Mouse (Mus musculus) cerebellum, postnatal 14 days (tissue): ENCODE measurements around the gene Il27ra.
"Not testable (repeated sequence)": the region's sequence is repeated elsewhere in the genome, so short reads cannot be mapped to it uniquely, and the experiment has no call there.

ENCODE experiments used
- DNase-seq, 2 experiments: peaks; one replicate each; pipeline ENCODE4 v3.0.0; 2021; ENCODE audit warnings: mixed read lengths in 2 of 2

The Il27ra gene

DNA sequence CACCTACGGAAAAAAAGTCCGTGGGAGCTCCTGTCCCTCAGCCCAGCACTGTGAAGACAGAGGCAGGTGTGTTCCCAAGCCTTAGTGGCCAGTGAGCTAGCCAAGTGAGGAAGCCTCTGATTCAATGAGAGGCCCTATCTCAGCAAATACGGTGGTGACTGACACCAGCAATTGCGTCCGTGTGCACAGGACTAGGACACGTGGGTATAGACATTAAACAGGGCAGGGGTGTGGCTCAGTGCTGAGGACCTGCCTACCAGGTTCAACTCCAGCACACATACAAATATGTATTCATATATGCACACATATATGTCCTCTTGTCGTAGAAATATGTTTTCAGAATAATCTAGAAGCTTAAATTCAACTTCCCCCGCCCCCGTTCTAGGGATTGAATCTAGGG, 22.7 kb downstream of the Il27ra start:
- DNase-seq = no peak

DNA sequence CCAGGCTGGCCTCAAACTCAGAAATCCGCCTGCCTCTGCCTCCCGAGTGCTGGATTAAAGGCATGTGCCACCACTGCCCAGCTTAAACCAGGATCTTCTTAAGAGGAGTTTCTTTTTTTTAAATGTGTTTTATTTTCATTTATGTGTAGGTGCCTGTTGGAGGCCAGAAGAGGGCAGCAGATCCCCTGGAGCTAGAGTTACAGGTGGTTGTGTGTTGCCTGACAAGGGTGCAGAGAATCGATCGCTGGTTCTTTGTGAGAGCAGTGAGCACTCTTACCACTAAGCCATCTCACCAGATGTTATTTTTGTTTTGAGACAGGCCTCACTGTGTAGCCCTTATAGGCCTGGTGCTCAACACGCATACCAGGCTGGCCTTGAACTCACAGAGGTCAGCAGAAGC, 26.6 kb downstream of the Il27ra start:
- DNase-seq = no peak

DNA sequence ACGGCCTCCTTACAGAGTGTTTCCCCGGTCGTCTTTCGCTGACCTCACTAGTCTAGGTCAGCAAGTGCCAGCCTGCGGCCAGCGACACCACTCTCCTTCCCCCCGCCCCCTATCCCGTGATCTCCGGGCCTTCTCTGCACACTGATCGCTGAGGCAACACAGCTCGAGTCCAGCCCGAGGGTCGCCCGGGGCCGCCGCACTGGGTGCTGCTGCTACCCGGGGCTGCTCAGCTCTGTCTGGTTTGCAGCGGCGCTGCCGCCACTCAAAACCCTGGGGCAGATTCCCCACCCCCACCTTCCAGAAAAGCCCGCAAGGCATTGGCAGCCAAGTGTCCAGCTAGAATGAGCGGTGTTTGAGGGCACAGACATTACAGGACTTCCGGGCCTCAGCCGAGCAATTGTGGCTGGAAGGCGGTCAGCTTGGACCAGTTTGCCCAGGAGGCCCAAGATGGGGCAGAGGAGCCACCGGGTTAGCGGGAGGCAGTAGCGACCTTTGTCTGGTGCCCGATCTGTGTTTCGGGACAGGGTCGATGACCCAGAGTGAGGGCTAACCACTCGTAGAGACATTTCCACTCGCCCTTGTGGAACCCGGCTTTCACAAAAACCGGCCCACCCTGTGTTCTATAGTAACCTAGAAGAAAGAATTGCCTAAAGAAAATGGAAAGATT, 29.8 kb downstream of the Il27ra start:
- peak in 1 of 2 experiments; percentile 29 for DNase-seq

DNA sequence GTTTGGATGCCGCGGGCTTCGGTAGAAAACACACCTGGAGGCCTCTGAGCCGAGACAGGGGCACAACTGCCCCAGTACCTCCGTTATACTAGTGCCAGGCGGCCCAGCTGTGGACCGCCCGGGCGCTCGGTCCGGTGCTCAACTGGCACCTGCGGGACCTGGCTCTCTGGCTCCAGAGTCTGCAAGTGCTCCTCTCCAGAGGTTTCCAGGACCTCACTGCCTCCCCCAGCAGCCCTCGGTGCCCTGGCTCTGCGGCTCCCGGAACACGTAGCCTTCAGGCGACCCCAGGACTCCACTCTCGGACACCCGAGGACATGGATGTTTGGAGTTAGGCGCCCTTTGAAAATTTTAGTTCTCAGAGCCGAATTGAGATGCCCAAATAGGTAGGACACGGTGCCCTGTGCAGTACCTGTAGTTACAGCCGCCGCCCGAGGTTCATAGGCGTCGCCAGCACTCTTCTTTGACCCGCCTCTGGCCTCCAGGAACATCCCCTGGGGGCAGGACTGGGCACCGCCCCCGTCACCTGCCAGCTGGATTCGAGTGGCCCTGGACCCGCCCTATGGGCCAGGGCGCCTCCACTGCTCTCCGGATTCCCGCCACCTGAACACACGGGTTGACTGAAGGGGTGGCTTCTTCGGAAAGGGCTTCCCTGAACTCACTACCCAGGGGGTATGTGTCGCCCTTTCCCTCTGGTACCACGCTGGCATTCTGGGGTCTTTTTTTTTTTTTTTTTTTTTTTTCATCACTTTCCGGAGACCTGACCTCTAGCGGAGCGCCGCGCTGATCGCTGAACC, 30.5 kb downstream of the Il27ra start, which contains the start of gene 2210011C24Rik:
Gene 2210011C24Rik, minus strand, starts transcription at position 467 of the 794 bp plus-strand sequence.
- no peak for DNase-seq

DNA sequence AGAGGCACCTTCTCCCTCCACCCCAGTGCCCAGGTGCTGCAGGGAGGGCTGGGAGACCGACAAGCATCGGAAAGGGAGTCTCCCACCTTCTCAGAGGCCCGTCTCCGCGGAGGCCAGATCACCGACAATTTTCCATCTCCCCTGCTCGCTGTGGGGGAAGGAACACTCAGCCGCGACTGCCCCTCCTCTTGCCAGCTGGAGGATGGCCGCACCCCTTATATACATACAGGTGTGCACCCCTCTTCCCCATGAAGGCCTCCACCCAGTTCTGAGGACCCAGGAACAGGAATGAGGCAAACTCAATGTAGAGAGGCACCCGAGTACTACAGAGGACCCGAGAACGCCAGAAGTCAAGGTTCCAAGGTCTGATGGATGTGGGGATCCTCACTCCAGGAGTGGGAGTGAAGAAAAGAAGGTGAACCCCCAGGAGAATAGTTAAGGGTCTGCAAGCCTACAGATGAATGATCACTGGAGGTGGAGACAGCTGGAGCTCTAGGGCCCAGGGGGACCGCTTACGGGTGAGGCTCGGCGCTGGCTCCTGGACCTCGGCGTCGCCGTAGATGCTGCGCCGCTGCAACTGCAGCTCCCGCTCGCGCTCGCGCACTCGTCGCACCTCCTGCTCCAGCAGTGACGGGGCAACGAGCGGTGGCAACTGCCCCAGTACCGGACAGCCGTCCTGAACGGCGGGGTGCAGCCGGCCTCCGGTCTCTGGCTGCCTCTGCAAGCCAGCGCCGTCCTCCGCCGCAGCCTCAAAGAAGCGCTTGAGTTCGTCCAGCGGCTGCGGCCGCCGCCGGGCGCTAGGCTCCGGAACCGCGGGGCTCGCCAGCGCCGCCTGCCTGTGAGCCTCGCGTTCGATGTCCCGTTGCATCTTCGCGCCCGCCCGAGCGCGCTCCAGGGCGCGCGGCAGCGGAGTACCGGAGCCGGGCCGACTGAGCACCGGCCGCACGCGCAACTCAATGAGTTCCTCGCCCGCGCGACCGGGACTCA, 31.5 kb downstream of the Il27ra start:
- peak; percentile 81 to 82 for DNase-seq

DNA sequence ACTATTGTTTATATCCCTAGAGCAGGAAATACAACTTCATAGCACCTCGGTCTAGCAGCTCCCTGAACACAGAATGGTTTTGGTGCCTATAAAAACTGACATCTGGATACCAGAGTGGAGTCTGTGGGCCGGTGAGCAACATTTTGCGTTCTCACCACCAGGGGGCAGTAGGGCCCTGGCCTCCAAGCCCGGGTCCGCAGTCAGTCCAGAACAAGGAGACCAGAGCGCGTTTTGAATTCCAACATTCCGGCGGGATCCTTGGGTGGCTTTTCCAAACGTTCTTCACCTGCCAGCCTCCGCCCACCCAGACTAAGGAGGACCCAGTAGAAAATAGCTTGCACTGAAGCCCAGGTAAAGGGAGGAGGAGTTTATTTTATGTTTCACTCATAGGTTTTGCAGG, 32.5 kb downstream of the Il27ra start:
- DNase-seq = peak; percentile 92 to 94

DNA sequence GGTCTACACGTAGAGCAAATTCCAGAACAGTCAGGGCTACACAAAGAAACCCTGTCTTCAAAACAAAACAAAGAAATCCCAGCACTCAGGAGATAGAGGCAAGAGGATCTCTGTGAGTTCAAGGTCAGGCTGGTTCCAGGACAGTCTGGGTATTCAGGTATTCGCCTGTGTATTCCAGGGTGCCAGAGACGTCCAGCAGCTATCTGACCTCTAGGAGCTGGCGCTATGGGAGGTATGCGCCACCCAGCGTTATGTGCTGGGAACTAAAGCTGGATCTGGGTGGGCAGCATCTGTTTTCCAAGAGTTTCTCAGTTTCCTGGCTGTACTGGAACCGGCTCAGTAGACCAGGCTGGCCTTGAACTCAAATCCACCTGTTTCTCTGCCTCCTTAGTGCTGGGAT, 34.0 kb downstream of the Il27ra start:
- no peak for DNase-seq

DNA sequence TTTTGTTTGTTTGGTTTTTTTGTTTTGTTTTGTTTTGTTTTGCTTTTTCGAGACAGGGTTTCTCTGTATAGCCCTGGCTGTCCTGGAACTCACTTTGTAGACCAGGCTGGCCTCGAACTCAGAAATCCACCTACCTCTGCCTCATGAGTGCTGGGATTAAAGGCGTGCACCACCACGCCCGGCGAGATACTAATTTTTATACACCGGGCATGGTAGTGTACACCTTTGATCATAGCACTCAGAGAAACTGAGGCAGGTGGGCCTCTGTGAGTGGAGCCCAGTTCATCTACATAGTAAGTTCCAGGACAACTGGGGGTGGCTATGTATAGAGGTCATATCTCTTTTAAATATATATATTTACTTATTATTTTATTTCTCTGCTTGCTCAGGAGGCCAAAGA, 36.9 kb downstream of the Il27ra start:
- DNase-seq = not testable (repeated sequence)

DNA sequence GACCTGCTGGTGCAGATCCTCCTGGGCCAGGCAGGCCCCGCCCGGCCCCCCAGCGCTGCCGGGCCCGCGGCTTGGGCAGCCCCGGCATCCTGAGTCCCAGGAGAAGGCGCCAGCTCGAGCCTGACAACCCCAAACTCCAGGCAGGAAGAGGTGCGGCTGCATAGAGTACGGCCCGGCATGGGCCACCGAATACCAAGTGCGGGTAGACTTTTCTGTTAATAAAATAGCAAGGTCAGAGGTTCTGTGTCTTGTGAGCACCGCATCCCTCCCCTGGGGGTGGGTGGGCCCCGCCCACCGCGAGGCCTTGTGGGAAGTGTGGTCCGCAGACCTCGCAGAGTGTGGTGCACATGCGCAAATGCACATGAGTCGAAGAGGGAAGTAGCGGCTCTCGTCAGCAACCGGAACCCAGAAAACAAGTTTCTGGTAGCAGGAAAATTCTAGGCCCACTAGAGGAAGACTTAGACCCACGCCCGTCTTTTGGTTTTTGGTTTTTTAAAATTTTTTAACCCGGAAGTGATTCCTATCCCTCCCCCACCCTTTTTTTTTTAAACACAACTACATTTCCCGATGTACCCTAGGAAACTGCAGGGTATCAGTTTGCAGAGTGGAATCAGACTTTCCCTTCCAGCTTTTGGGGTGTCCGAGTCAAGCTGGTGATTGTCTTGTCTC, 37.7 kb downstream of the Il27ra start:
- peak; percentile 93 to 94 for DNase-seq

DNA sequence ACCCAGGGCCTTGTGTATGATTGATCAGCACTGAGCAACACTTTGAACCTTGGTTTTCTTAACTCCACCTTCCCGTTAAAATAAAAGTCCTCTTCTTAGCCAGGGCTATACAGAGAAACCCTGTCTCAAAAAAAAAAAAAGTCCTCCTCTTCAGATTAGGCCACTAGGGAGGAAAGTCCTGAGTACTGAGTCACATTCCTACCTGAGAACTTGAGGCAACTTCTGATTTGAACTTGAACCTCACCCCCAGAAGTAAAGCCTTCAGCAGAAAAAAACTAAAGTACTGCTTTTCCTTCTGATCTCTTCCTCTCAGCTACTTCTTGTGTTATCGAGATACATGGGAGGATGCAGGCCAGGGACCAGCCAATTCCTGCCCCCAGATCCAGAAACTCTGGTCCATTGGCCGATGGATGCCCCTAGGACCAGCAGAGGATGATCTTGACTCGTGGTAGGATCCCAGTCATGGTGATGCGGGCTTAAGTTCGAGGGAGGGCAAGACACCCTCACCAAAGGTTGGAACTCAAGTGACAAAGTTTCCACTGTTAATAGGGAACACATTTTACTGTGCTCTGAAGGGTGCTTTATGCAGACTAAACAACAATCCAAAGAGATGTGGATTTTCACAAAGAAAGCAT, 38.7 kb downstream of the Il27ra start:
- no peak for DNase-seq

DNA sequence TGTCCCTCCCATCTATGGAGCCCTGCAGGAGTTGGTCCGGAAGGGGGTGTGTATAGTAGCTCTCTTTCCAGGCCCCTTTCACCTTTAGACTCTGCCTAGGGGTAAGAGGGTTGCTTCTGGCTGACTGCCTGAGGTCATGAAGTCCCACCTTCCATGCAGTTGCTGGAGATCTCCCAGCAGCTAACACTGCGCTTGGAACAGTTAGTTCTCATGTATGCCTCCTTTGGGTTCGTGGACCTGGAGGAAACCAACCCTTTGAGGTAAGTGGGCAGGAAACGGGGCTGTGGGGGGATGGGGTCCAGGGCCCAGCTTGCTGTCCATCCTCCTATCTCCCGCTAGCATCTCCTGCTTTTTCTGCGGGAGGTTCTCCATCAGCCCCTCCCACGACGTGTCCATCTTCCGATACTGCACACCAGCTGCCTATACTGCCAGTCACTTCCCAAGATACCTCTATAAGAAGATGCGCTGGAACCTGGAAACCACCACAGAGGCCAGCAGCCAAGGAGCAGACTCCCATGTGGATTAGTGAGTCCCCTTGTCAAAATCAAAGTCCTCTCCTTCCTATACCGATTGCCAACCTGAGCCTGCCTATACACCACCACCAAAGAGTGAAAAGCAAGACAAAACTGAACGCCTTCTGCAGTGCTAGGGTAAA, 39.3 kb downstream of the Il27ra start:
- DNase-seq = peak in 1 of 2 experiments; percentile 37

DNA sequence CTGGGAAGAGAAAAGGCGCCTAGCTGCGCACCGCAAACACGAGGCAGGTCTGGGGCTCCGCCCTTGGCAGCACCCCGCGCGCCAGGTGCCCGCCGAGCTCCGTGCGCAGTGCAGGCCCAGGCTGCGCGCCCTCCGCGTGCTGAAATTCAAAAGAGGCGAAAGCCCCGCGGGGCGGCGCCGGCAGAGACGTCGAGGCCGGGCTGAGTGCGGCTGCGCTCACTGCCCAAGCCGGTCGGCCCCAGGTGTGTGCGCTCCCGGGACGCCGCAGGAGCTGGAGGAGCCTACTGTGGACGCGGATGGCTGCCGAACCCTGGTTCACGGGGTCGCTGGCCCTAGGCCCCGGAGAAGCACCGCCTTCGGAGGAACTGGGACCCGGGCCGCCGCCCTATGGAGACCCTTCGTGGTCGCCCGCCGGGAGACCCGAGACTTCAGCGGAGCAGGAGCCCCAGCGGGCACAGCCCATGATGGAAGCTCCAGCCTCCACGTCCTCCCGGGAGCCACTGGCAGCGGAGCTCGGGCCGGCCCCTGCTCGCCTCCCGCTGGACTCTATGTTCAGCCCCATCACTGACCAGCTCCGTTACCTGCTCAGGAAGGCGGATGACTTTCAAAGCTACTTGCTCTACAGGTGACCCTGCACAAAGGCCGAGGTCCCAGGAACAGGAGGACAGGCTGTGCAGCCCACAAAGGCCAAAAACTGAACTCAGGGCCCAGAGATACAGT, 40.9 kb downstream of the Il27ra start, which contains the start of gene 1700067K01Rik:
Gene 1700067K01Rik, plus strand, starts transcription at position 222 of the 720 bp plus-strand sequence.
- no peak for DNase-seq

DNA sequence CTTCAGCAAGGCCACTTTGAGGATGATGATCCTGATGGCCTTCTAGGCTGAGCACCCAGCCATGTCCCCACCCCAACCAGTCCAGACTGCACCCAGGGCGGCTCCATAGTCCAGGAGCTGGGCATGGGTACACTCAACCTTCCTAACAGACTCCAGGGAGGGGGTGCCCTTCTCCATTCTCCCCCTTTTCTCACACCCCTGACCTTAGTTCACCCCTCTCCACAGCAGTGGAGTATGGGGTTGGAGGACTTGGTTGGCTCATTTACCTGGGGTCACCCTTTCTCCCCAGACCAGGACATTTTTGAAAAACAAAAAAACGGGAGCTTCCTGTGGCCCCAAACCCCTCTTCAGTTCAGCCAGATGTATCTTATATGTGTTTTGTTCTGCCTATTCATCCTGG, 42.6 kb downstream of the Il27ra start:
- no peak for DNase-seq

DNA sequence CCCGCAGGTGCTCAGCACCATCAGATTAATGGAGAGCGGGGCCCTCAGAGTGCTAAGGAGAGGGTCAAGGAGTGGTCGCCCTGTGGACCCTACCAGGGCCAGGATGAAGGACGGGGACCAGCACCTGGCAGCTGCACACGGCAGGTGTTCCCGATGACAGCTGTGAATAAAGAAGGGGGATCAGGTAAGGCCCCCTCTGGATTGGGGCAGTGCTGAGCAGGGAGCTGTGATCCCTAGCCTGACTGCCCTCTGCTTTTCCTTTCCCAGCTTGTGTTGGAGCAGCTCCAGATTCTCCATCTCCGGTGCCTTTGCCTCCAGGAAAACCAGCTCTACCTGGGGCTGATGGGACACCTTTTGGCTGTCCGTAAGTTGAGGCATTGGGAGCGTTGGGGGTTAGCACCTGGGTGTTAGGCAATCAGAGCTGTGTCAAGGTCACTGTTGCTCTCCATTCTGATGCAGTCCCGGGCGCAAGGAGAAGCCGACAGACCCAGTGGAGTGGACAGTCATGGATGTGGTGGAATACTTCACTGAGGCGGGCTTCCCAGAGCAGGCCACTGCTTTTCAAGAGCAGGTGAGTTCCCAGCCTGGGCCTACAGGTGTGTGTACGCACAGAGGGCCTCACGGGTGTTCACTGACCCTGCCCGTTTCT, 43.2 kb downstream of the Il27ra start:
- no peak for DNase-seq

DNA sequence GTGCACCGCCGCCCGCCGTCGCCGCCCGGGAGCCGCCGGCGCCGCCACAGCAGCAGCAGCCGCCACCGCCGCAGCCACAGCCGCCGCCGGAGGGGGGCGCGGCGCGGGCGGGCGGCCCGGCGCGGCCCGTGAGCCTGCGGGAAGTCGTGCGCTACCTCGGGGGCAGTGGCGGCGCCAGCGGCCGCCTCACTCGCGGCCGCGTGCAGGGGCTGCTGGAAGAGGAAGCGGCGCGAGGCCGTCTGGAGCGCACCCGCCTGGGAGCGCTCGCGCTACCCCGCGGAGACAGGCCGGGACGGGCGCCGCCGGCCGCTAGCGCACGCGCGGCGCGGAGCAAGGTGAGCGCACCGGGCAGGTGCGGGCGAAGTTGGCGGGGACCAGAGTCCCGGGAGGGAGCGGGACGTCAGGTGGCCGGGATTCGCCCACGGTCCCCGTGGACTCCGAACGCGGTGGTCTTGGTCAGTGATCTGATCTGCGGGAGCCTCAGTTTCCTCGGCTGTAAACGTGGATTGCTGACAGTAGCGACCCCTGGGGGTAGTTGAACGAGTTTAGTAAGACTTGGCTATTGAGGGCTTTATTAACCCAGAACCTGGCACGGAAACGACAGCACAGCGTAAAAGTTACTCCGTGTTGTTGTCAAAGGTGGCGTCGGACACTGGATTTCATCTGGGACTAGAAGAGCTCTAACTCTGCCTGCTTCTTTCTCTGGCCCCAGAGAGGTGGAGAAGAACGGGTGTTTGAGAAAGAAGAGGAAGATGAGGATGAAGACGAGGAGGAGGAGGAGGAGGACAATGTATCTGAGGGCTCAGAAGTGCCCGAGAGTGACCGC, 43.9 kb downstream of the Il27ra start:
- peak; percentile 68 to 70 for DNase-seq

DNA sequence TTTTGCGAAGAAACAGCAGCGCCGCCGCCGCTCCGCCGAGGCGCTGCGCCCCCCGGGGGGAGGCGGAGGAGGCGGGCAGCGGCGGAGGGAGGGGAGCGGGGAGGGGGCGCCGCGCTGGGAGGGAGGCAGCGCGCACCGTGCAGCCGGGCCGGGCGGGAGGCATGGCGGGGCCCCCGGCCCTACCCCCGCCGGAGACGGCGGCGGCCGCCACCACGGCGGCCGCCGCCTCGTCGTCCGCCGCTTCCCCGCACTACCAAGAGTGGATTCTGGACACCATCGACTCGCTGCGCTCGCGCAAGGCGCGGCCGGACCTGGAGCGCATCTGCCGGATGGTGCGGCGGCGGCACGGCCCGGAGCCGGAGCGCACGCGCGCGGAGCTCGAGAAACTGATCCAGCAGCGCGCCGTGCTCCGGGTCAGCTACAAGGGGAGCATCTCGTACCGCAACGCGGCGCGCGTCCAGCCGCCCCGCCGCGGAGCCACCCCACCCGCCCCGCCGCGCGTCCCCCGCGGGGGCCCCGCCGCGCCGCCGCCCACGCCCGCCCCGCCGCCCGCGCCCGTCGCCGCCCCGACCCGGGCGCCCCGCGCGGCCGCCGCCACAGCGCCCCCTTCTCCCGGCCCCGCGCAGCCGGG, 44.8 kb downstream of the Il27ra start, which contains the start of gene Samd1:
Gene Samd1, plus strand, starts transcription at position 162 of the 631 bp plus-strand sequence.
- peak; percentile 67 to 71 for DNase-seq

DNA sequence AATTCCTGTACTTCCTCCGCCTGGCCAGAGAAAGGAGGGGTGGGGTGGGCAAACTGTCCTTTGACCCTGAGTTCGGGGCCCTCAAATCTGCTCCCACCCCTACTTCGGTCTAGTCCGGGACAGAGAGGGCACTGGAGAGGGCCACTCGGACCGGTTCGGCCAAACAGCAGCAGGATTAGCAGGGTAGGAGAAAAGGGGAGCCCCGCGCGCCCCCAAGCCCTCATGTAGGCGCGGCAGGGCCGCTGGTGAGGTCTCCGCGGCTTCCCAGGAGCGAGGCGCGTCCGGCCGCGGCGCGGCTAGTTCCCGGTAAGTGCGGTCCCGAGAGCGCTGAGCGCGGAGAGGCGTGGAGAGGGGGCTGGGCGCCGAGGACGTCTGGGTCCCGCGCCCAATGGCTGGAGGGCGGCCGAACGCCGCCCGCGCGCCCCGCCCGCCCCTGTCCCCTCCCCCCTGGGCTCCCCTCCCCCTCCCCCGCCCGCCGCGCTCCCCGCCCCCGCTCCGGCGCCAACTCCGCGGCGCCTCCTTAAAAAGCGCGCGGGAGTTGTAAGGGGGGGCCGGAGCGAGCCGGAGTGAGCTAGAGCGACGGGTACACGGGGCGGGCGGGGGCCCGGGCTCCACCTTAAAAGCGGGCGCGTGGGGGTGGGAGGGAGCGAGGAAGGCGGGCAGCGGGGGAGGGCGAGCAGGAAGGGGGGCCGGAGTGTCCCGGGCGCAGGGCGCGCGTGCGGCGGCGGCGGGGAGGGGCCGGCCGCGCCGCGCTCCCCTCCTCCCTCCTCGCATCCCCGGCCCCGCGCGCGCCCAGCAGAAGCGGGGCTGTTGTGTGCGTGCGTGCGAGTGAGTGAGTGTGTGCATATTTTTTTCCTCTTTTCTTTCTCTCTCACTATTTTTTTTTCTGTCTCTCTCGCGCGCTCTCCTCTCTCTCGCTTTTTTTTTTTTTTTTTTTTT, 45.6 kb downstream of the Il27ra start:
- peak; percentile 85 to 89 for DNase-seq
